Comparison of ENCODE assay signal across 8 mouse cellular contexts in the genomic region with DNA sequence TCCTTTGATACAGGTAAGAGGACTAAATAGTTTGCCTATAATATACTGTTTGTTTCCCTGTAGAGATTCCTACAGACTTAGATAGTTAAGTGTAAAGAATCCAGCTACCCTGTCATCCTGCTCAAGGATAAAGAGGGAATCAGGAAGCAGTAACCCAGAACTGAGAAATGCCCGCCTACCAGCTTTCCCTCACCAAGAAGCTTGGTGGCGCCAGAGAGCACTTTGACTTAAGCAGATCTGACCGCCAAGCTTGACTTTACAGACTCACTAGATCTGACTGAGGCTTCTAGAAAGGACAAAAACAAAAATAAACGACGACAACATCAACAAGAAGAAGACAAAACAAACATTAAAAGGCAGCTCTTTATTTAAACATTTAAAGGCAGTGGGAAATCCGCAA. TPM values are rescaled to one million over a fixed set of nuclear protein-coding genes. Genes with fewer than 3 reads are reported as not detected.
DNase-seq lines count a peak whose midpoint lies in the region; ATAC-seq lines count a peak whose summit lies in the region.

No protein-coding gene starts in this region.

- no peaks in the 10 kb centered on the region for H3K36me3 ChIP-seq in liver, embryonic 12.5 days
- H3K36me3 ChIP-seq in neural tube, embryonic 14.5 days (ENCODE audit: control insufficient read depth, insufficient read depth, low read length), result no peaks in the 10 kb centered on the region

- intact Hi-C loops in left cerebral cortex, postnatal 36 days (cut with DNase I), result loop anchor here (10.0 kb wide), 1 partner anchor 373 kb away; no protein-coding TSS in a partner anchor

- peaks cover 29% of the 10 kb centered on the region for H3K27me3 ChIP-seq in liver, embryonic 12.5 days (replicated peaks)
- H3K27me3 ChIP-seq in neural tube, embryonic 14.5 days (ENCODE audit: control insufficient read depth, insufficient read depth, low read length), result peaks cover 11% of the 10 kb centered on the region

- ATAC-seq in liver, embryonic 12.5 days, result no peak
- peak; percentile 65; the same call in 1 of the 2 replicates for ATAC-seq in neural tube, embryonic 14.5 days (ENCODE audit: low read depth)

- H3K4me3 ChIP-seq in liver, embryonic 12.5 days, result no peak overlapping the region
- no peak overlapping the region for H3K4me3 ChIP-seq in neural tube, embryonic 14.5 days (ENCODE audit: low read depth, low read length)

- H3K4me1 ChIP-seq in liver, embryonic 12.5 days, result no peaks in the 10 kb centered on the region
- H3K4me1 ChIP-seq in neural tube, embryonic 14.5 days (ENCODE audit: control insufficient read depth, insufficient read depth, low read length), result no peaks in the 10 kb centered on the region

- H3K9me3 ChIP-seq in liver, embryonic 12.5 days (replicated peaks), result no peaks in the 10 kb centered on the region
- no peaks in the 10 kb centered on the region for H3K9me3 ChIP-seq in neural tube, embryonic 14.5 days (ENCODE audit: control insufficient read depth, low read length)

- peak; percentile 56 for DNase-seq in liver
- DNase-seq in cerebellum, postnatal 4 days (ENCODE audit: low spot score in 2 of 2), result peak; percentile 43 to 63
- DNase-seq in gastrocnemius, postnatal 25 days, result peak; percentile 34
- peak; percentile 81 for DNase-seq in kidney, adult 18-20 months
- peak; percentile 46 to 57 for DNase-seq in left cerebral cortex, postnatal 36 days (ENCODE audit: low spot score in 2 of 2)
- no peak for DNase-seq in spleen, postnatal 4 days (ENCODE audit: low spot score in 2 of 2)

- 6% methylated on average over 6 of the region's 6 CpGs for WGBS in liver, embryonic 12.5 days (ENCODE audit: insufficient replicate concordance)
- WGBS in neural tube, embryonic 14.5 days, result 4% methylated on average over 6 of the region's 6 CpGs

- no peak overlapping the region for H3K27ac ChIP-seq in liver, embryonic 12.5 days
- no peak overlapping the region for H3K27ac ChIP-seq in neural tube, embryonic 14.5 days (ENCODE audit: low read depth, low read length)

- H3K9ac ChIP-seq in liver, embryonic 12.5 days, result no peak overlapping the region
- H3K9ac ChIP-seq in neural tube, embryonic 14.5 days (replicated peaks; ENCODE audit: low read depth, low read length), result no peak overlapping the region

- H3K4me2 ChIP-seq in liver, embryonic 12.5 days, result no peak overlapping the region
- H3K4me2 ChIP-seq in neural tube, embryonic 14.5 days (ENCODE audit: low read depth, low read length), result no peak overlapping the region

RNA-seq across cellular contexts. Expression of gene Mme, which starts 56.5 kb away (rescaled TPM):
- polyA plus RNA-seq in liver, embryonic 12.5 days (2016; fragmentation: Nextera tagmentation; extraction: Ambion mirVana), result 0.12 and 0.48 TPM in 2 replicates
- 1 to 10 TPM; 3.2 to 4.7 TPM for total RNA-seq in gastrocnemius, postnatal 25 days (2021)
- 10 to 100 TPM in 1 of 2 experiments, 1 to 10 TPM in 1; 7.4 to 10.9 TPM for total RNA-seq in left cerebral cortex, postnatal 36 days (2021)
- 5.6 and 6.7 TPM in 2 replicates for polyA plus RNA-seq in neural tube, embryonic 14.5 days (2014; fragmentation: Nextera tagmentation; extraction: Ambion mirVana)

Comparison
In these comparisons a context has a peak if more than half of its experiments do, and no peak if none do; other contexts are left out.
1. DNase-seq: peak in liver (single experiment), cerebellum, postnatal 4 days (2 of 2), gastrocnemius, postnatal 25 days (single experiment), kidney, adult 18-20 months (single experiment) and left cerebral cortex, postnatal 36 days (2 of 2); none in spleen, postnatal 4 days (0 of 2).